Mouse (Mus musculus) hindbrain, embryonic 12.5 days (tissue): Measurements from ENCODE around the gene Babam2. TPM values are rescaled to one million over a fixed set of nuclear protein-coding genes. Genes with fewer than 3 reads are reported as not detected.

Source experiments
- ATAC-seq: fragments of 200-750 bp; cut with Nextera tagmentation; 2 replicates; pipeline ENCODE4 v1.8.0; 2017; ENCODE audit warnings: moderate TSS enrichment; ENCODE audit not compliant: low FRiP score
- H3K27ac ChIP-seq: fragments of 300-500 bp; sonication (generic); 2 replicates; pipeline ENCODE4 v1.5.1; 2016; ENCODE audit warnings: mild to moderate bottlenecking
- H3K27me3 ChIP-seq: fragments of 300-500 bp; sonication (generic); 2 replicates; pipeline ENCODE4 v1.6.1; 2016; ENCODE audit warnings: mild to moderate bottlenecking
- H3K36me3 ChIP-seq: fragments of 300-500 bp; sonication (generic); 2 replicates; pipeline ENCODE4 v1.6.1; 2016; ENCODE audit warnings: mild to moderate bottlenecking
- H3K4me1 ChIP-seq: fragments of 300-500 bp; sonication (generic); 2 replicates; pipeline ENCODE4 v1.6.1; 2016
- H3K4me2 ChIP-seq: fragments of 300-500 bp; sonication (generic); replicated peaks from 2 replicates; pipeline ENCODE4 v1.6.1; 2016; ENCODE audit warnings: mild to moderate bottlenecking
- H3K4me3 ChIP-seq: fragments of 300-500 bp; sonication (generic); 2 replicates; pipeline ENCODE4 v1.5.1; 2016; ENCODE audit warnings: mild to moderate bottlenecking
- H3K9ac ChIP-seq: fragments of 300-500 bp; sonication (generic); 2 replicates; pipeline ENCODE4 v1.6.1; 2016; ENCODE audit warnings: mild to moderate bottlenecking, moderate library complexity
- H3K9me3 ChIP-seq: fragments of 300-500 bp; sonication (generic); replicated peaks from 2 replicates; pipeline ENCODE4 v1.6.1; 2016; ENCODE audit warnings: mild to moderate bottlenecking
- WGBS: fragments of 180-500 bp; shearing (Covaris S2); methylation state at CpG from one replicate; pipeline ENCODE4 v1.1.7; 2016; 5-methylcytosine and 5-hydroxymethylcytosine counted together
- polyA plus RNA-seq: library from polyadenylated mRNA; unstranded; fragments of >200 nt; fragmentation: Nextera tagmentation; extraction: Ambion mirVana; gene quantifications from 2 replicates; pipeline ENCODE4 v1.2.1, GENCODE M21; 2016

Babam2 gene
- polyA plus RNA-seq, 1 experiment from 2014 or later: 45.2 TPM

- Histone ChIP-seq H3K9me3 (no peaks in the 10 kb centered on the region), H3K4me3 (no peak overlapping the region), H3K9ac (no peak overlapping the region), H3K27ac (no peak overlapping the region), H3K36me3 (no peaks in the 10 kb centered on the region), H3K27me3 (no peaks in the 10 kb centered on the region), H3K4me2 (no peak overlapping the region), H3K4me1 (no peaks in the 10 kb centered on the region)
- no peak for ATAC-seq
- 82% methylated on average over 2 of the region's 2 CpGs for WGBS
Observed at GRCm38 (mm10) chr5:31725885-31726284, 28.4 kb downstream of the Babam2 start.

GRCm38 (mm10) chr5:31727456-31727855 is 30.0 kb downstream of the Babam2 start:
- no peaks in the 10 kb centered on the region for H3K9me3 ChIP-seq
- H3K27me3 ChIP-seq: no peaks in the 10 kb centered on the region
- H3K4me2 ChIP-seq: no peak overlapping the region
- ATAC-seq: no peak
- H3K9ac ChIP-seq: no peak overlapping the region
- WGBS: 89% methylated on average over 5 of the region's 5 CpGs
- H3K36me3 ChIP-seq: no peaks in the 10 kb centered on the region
- no peaks in the 10 kb centered on the region for H3K4me1 ChIP-seq
- H3K4me3 ChIP-seq: no peak overlapping the region
- no peak overlapping the region for H3K27ac ChIP-seq

- H3K9ac ChIP-seq: no peak overlapping the region
- H3K27ac ChIP-seq: no peak overlapping the region
- no peaks in the 10 kb centered on the region for H3K4me1 ChIP-seq
- H3K27me3 ChIP-seq: no peaks in the 10 kb centered on the region
- 50% methylated on average over 3 of the region's 3 CpGs for WGBS
- no peak overlapping the region for H3K4me2 ChIP-seq
- H3K36me3 ChIP-seq: no peaks in the 10 kb centered on the region
- H3K9me3 ChIP-seq: no peaks in the 10 kb centered on the region
- no peak overlapping the region for H3K4me3 ChIP-seq
- no peak for ATAC-seq
Observed at GRCm38 (mm10) chr5:31732644-31733338, 35.3 kb downstream of the Babam2 start.

- Histone ChIP-seq H3K27ac (no peak overlapping the region), H3K9ac (no peak overlapping the region), H3K36me3 (no peaks in the 10 kb centered on the region), H3K9me3 (no peaks in the 10 kb centered on the region), H3K4me1 (no peaks in the 10 kb centered on the region), H3K4me2 (no peak overlapping the region), H3K4me3 (no peak overlapping the region), H3K27me3 (no peaks in the 10 kb centered on the region)
- ATAC-seq: no peak
- 97% methylated on average over 1 of the region's 1 CpGs for WGBS
Observed at GRCm38 (mm10) chr5:31741931-31742330, 44.4 kb downstream of the Babam2 start.

- H3K9ac ChIP-seq: no peak overlapping the region
- WGBS: 79% methylated on average over 4 of the region's 4 CpGs
- no peaks in the 10 kb centered on the region for H3K9me3 ChIP-seq
Observed at GRCm38 (mm10) chr5:31742521-31743031, 45.1 kb downstream of the Babam2 start.

GRCm38 (mm10) chr5:31749401-31749800 is 51.9 kb downstream of the Babam2 start:
- Histone ChIP-seq H3K9ac (no peak overlapping the region), H3K4me1 (no peaks in the 10 kb centered on the region), H3K27me3 (no peaks in the 10 kb centered on the region), H3K4me3 (no peak overlapping the region), H3K4me2 (no peak overlapping the region), H3K36me3 (no peaks in the 10 kb centered on the region), H3K27ac (no peak overlapping the region), H3K9me3 (no peaks in the 10 kb centered on the region)
- ATAC-seq: no peak

More at GRCm38 (mm10) chr5:31742521-31743031, 45.1 kb downstream of the Babam2 start:
- Histone ChIP-seq H3K4me2 (no peak overlapping the region), H3K4me3 (no peak overlapping the region), H3K27ac (no peak overlapping the region), H3K4me1 (no peaks in the 10 kb centered on the region), H3K27me3 (no peaks in the 10 kb centered on the region), H3K36me3 (no peaks in the 10 kb centered on the region)
- ATAC-seq: no peak

GRCm38 (mm10) chr5:31750231-31750925 is 52.9 kb downstream of the Babam2 start:
- Histone ChIP-seq H3K4me3 (no peak overlapping the region), H3K36me3 (no peaks in the 10 kb centered on the region), H3K9ac (no peak overlapping the region), H3K27me3 (no peaks in the 10 kb centered on the region), H3K9me3 (no peaks in the 10 kb centered on the region), H3K4me2 (no peak overlapping the region), H3K4me1 (no peaks in the 10 kb centered on the region), H3K27ac (no peak overlapping the region)
- 90% methylated on average over 9 of the region's 9 CpGs for WGBS
- no peak for ATAC-seq

GRCm38 (mm10) chr5:31750955-31751354 is 53.5 kb downstream of the Babam2 start:
- H3K27me3 ChIP-seq: no peaks in the 10 kb centered on the region
- H3K9me3 ChIP-seq: no peaks in the 10 kb centered on the region
- no peak overlapping the region for H3K4me2 ChIP-seq
- H3K4me3 ChIP-seq: no peak overlapping the region
- no peaks in the 10 kb centered on the region for H3K36me3 ChIP-seq
- ATAC-seq: no peak
- no peak overlapping the region for H3K9ac ChIP-seq
- no peaks in the 10 kb centered on the region for H3K4me1 ChIP-seq
- 92% methylated on average over 4 of the region's 4 CpGs for WGBS
- H3K27ac ChIP-seq: no peak overlapping the region

- ATAC-seq: no peak
- H3K36me3 ChIP-seq: no peaks in the 10 kb centered on the region
- WGBS: 86% methylated on average over 1 of the region's 1 CpGs
- H3K4me3 ChIP-seq: no peak overlapping the region
- H3K9ac ChIP-seq: no peak overlapping the region
- no peaks in the 10 kb centered on the region for H3K4me1 ChIP-seq
- no peak overlapping the region for H3K4me2 ChIP-seq
- H3K27ac ChIP-seq: no peak overlapping the region
- no peaks in the 10 kb centered on the region for H3K27me3 ChIP-seq
- no peaks in the 10 kb centered on the region for H3K9me3 ChIP-seq
Observed at GRCm38 (mm10) chr5:31754634-31755033, 57.1 kb downstream of the Babam2 start.

GRCm38 (mm10) chr5:31755255-31755654 is 57.8 kb downstream of the Babam2 start:
- H3K27me3 ChIP-seq: no peaks in the 10 kb centered on the region
- no peaks in the 10 kb centered on the region for H3K36me3 ChIP-seq
- no peak overlapping the region for H3K4me2 ChIP-seq
- no peak overlapping the region for H3K9ac ChIP-seq
- WGBS: 76% methylated on average over 3 of the region's 3 CpGs
- ATAC-seq: no peak
- H3K4me3 ChIP-seq: no peak overlapping the region
- no peaks in the 10 kb centered on the region for H3K4me1 ChIP-seq
- H3K9me3 ChIP-seq: no peaks in the 10 kb centered on the region
- H3K27ac ChIP-seq: no peak overlapping the region

- Histone ChIP-seq H3K4me1 (no peaks in the 10 kb centered on the region), H3K9me3 (no peaks in the 10 kb centered on the region), H3K4me3 (no peak overlapping the region), H3K4me2 (no peak overlapping the region), H3K27me3 (no peaks in the 10 kb centered on the region), H3K9ac (no peak overlapping the region), H3K36me3 (no peaks in the 10 kb centered on the region), H3K27ac (no peak overlapping the region)
- no peak for ATAC-seq
- 89% methylated on average over 9 of the region's 9 CpGs for WGBS
Observed at GRCm38 (mm10) chr5:31758310-31759091, 61.0 kb downstream of the Babam2 start.

- no peaks in the 10 kb centered on the region for H3K36me3 ChIP-seq
- no peaks in the 10 kb centered on the region for H3K27me3 ChIP-seq
- WGBS: 95% methylated on average over 4 of the region's 4 CpGs
- no peaks in the 10 kb centered on the region for H3K9me3 ChIP-seq
- no peak for ATAC-seq
- H3K4me1 ChIP-seq: no peaks in the 10 kb centered on the region
- no peak overlapping the region for H3K27ac ChIP-seq
- no peak overlapping the region for H3K4me3 ChIP-seq
- H3K9ac ChIP-seq: no peak overlapping the region
- no peak overlapping the region for H3K4me2 ChIP-seq
Observed at GRCm38 (mm10) chr5:31761836-31762235, 64.4 kb downstream of the Babam2 start.
